Mouse (Mus musculus) kidney, embryonic 15.5 days (tissue): Measurements from ENCODE around the gene Khk. TPM values are rescaled to one million over a fixed set of nuclear protein-coding genes. Genes with fewer than 3 reads are reported as not detected.
A peak's percentile ranks its signal among the peaks of the same experiment; 100 is the strongest.

ENCODE experiments used
- ATAC-seq: fragments of 200-750 bp; cut with Nextera tagmentation; replicated peaks from 2 replicates; pipeline ENCODE4 v1.8.0; 2017; ENCODE audit warnings: moderate TSS enrichment; ENCODE audit not compliant: low FRiP score
- H3K27ac ChIP-seq: fragments of 300-500 bp; sonication (generic); 2 replicates; pipeline ENCODE4 v1.5.1; 2015; ENCODE audit warnings: mild to moderate bottlenecking, inconsistent platforms
- H3K27me3 ChIP-seq: fragments of 300-500 bp; sonication (generic); 2 replicates; pipeline ENCODE4 v1.6.1; 2015; ENCODE audit warnings: inconsistent platforms
- H3K36me3 ChIP-seq: fragments of 300-500 bp; sonication (generic); 2 replicates; pipeline ENCODE4 v1.6.1; 2015; ENCODE audit warnings: inconsistent platforms
- H3K4me1 ChIP-seq: fragments of 300-500 bp; sonication (generic); 2 replicates; pipeline ENCODE4 v1.6.1; 2015; ENCODE audit warnings: inconsistent platforms
- H3K4me2 ChIP-seq: fragments of 300-500 bp; sonication (generic); 2 replicates; pipeline ENCODE4 v1.6.1; 2015; ENCODE audit warnings: moderate library complexity, mild to moderate bottlenecking, inconsistent platforms
- H3K4me3 ChIP-seq: fragments of 300-500 bp; sonication (generic); replicated peaks from 2 replicates; pipeline ENCODE4 v1.5.1; 2015; ENCODE audit warnings: mild to moderate bottlenecking, inconsistent platforms
- H3K9ac ChIP-seq: fragments of 300-500 bp; sonication (generic); 2 replicates; pipeline ENCODE4 v1.6.1; 2015; ENCODE audit warnings: mild to moderate bottlenecking, inconsistent platforms
- H3K9me3 ChIP-seq: fragments of 300-500 bp; sonication (generic); replicated peaks from 2 replicates; pipeline ENCODE4 v1.6.1; 2016; ENCODE audit warnings: inconsistent platforms
- WGBS: fragments of 180-500 bp; shearing (Covaris S2); methylation state at CpG from one replicate; pipeline ENCODE4 v1.1.7; 2015; ENCODE audit warnings: mixed read lengths; 5-methylcytosine and 5-hydroxymethylcytosine counted together
- polyA plus RNA-seq: library from polyadenylated mRNA; unstranded; fragments of >200 nt; fragmentation: Nextera tagmentation; extraction: Ambion mirVana; gene quantifications from 2 replicates; pipeline ENCODE4 v1.2.1, GENCODE M21; 2015

Khk gene
- polyA plus RNA-seq, 1 experiment from 2014 or later, result 29.7 TPM

GRCm38 (mm10) chr5:30948620-30949019 lies 27.4 kb downstream of the Khk start:
- Histone ChIP-seq H3K27me3 (peaks cover 8% of the 10 kb centered on the region; the same call in 1 of the 2 replicates), H3K27ac (peak overlapping the region; percentile 88), H3K4me2 (0 out of 2 replicates have a peak overlapping the region, but pooled peaks have one; percentile 78), H3K4me3 (no peak overlapping the region), H3K9me3 (no peaks in the 10 kb centered on the region), H3K4me1 (peaks cover 34% of the 10 kb centered on the region), H3K9ac (no peak overlapping the region), H3K36me3 (peaks cover 22% of the 10 kb centered on the region)
- WGBS, result 71% methylated on average over 5 of the region's 5 CpGs
- ATAC-seq, result no peak

DNA sequence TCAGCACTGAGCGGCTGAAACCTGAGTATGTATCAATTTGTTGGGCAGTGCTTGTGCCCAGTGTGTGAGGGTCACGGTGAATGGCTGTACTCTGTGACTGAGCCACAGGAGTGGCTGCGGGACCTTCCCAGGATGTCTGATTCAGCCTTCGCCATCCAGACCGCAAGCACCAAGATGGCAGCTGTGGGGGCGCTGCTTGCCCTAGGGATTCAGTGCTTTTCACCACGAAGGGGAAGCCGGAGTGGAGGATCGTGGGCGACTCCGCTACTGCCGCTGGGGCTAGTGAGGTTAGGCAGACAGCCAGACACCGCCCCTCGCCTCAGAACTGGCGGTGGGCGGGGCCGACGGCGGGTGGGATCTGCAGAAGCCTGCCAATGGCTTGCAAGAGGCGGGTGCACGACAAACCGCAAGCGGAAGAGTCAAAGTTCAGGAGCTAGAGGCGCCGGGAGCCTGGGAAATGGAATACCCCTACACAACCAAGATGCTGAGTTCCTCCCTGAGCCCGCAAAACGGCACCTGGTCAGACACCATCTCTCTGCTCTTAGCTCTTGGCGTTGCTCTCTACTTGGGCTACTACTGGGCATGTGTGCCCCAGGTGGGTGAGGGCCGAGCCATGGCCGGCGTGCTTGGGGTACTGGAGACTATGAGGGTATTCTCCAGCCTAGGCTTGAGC lies 28.6 kb downstream of the Khk start:
- peaks cover 33% of the 10 kb centered on the region for H3K36me3 ChIP-seq
- H3K4me1 ChIP-seq, result peaks cover 33% of the 10 kb centered on the region
- under 1% methylated on average over 31 of the region's 31 CpGs for WGBS
- H3K9ac ChIP-seq, result peak overlapping the region; percentile 49
- H3K4me3 ChIP-seq, result peak overlapping the region; percentile 59
- H3K9me3 ChIP-seq, result no peaks in the 10 kb centered on the region
- peaks cover 4% of the 10 kb centered on the region; the same call in 1 of the 2 replicates for H3K27me3 ChIP-seq
- ATAC-seq, result peak; percentile 91
- peak overlapping the region; percentile 88 for H3K27ac ChIP-seq
- peak overlapping the region; percentile 78 for H3K4me2 ChIP-seq

DNA sequence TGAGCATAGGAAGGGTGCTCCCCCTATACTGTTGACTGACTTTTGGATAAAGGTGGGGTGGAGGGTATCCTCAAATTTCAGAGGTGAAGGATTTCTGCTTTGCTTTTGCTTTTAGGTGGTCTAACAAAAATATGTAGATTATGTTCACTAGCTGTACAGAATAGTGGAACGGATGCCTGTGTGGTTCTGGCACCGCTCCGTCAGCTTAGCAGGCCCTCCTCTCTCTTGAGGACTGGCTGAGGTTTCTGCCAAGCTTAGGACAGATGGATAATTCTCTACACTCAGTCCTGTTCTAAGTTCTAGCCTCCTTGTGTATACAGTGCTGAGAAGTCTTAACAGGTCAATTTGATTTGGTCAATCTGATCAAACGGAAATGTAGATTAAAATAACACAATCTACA lies 29.2 kb downstream of the Khk start:
- peak overlapping the region; percentile 59 for H3K4me3 ChIP-seq
- no peaks in the 10 kb centered on the region for H3K27me3 ChIP-seq
- peaks cover 40% of the 10 kb centered on the region for H3K36me3 ChIP-seq
- peak overlapping the region; percentile 78 for H3K4me2 ChIP-seq
- peak overlapping the region; percentile 49 for H3K9ac ChIP-seq
- peaks cover 27% of the 10 kb centered on the region for H3K4me1 ChIP-seq
- WGBS, result 69% methylated on average over 4 of the region's 4 CpGs
- peak overlapping the region; percentile 88 for H3K27ac ChIP-seq
- no peak for ATAC-seq
- no peaks in the 10 kb centered on the region for H3K9me3 ChIP-seq

GRCm38 (mm10) chr5:30950922-30951321 lies 29.7 kb downstream of the Khk start:
- peak overlapping the region; percentile 78; the same call in 1 of the 2 replicates for H3K4me2 ChIP-seq

GRCm38 (mm10) chr5:30951706-30952105 lies 30.5 kb downstream of the Khk start:
- Histone ChIP-seq H3K9me3 (no peaks in the 10 kb centered on the region), H3K27me3 (no peaks in the 10 kb centered on the region), H3K4me3 (no peak overlapping the region), H3K27ac (0 out of 2 replicates have a peak overlapping the region, but pooled peaks have one; percentile 20), H3K4me2 (no peak overlapping the region), H3K4me1 (peaks cover 23% of the 10 kb centered on the region), H3K9ac (no peak overlapping the region), H3K36me3 (peaks cover 47% of the 10 kb centered on the region)
- 89% methylated on average over 6 of the region's 6 CpGs for WGBS
- no peak for ATAC-seq

More at GRCm38 (mm10) chr5:30950922-30951321, 29.7 kb downstream of the Khk start:
- Histone ChIP-seq H3K4me1 (peaks cover 23% of the 10 kb centered on the region), H3K27me3 (no peaks in the 10 kb centered on the region), H3K27ac (no peak overlapping the region), H3K9me3 (no peaks in the 10 kb centered on the region), H3K4me3 (no peak overlapping the region), H3K9ac (no peak overlapping the region; the same call in 1 of the 2 replicates), H3K36me3 (peaks cover 45% of the 10 kb centered on the region)
- WGBS, result 92% methylated on average over 2 of the region's 2 CpGs
- no peak for ATAC-seq

DNA sequence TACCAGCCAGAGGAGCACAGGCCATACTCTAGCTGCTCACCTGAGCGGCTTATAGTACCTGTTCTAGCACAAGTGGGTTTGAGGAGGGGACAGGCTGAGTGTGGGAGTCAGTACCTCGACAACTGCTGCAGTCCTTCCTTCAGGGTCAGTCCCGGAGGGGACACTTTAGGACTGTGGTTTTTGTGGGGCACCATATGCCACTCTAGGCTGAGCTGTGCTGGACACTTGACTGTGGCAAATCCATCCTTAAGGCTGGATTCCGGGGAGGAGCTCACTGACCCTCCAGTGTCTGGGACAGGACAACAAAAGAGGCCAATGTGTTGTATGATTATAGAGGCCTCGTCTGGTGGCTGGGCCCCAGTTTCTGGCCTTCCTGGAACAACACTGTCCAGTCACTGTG lies 31.3 kb downstream of the Khk start:
- 93% methylated on average over 5 of the region's 5 CpGs for WGBS
- Histone ChIP-seq H3K4me2 (no peak overlapping the region), H3K36me3 (peaks cover 52% of the 10 kb centered on the region), H3K4me3 (no peak overlapping the region), H3K9me3 (no peaks in the 10 kb centered on the region), H3K4me1 (peaks cover 25% of the 10 kb centered on the region), H3K27me3 (no peaks in the 10 kb centered on the region), H3K9ac (no peak overlapping the region), H3K27ac (no peak overlapping the region)
- ATAC-seq, result no peak

DNA sequence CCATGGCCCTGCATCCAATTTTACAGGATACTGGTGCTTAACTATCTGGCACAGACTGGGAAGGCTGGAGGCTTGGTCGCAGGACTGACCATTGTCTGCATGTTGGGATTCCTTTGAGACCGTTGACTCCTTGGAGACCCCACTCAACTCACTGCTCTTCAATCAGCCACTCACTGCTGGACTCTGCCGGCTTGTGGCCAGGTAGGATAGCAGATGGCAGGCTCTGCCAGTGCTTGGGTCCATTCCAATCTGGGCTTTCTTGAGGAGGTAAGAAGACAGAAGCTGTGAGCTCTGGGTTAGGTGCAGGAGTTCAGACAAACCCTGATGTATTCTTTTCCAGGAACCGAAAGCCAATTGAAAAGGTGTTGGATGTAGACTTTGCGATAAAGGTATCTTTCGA lies 32.8 kb downstream of the Khk start:
- Histone ChIP-seq H3K9ac (no peak overlapping the region), H3K9me3 (no peaks in the 10 kb centered on the region), H3K4me2 (no peak overlapping the region), H3K4me3 (no peak overlapping the region), H3K27ac (no peak overlapping the region), H3K36me3 (peaks cover 66% of the 10 kb centered on the region), H3K4me1 (peaks cover 34% of the 10 kb centered on the region), H3K27me3 (no peaks in the 10 kb centered on the region)
- 96% methylated on average over 6 of the region's 6 CpGs for WGBS
- no peak for ATAC-seq

DNA sequence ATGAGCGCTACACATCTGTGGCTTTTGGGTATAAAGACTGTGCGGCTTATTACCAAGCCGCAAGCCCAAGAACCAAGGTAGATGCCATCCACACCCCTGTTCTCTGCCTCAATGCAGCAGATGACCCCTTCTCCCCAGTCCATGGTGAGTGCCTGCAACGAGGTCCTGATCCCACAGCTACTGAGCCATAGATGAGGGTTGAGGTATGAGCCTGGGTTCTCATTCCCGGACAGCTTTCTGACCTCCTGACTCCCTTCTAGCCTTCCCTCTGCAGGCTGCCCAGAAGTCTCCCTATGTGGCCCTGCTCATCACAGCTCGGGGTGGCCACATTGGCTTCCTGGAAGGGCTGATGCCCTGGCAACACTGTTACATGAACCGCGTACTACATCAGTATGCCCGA lies 33.3 kb downstream of the Khk start:
- no peak for ATAC-seq
- Histone ChIP-seq H3K4me1 (peaks cover 32% of the 10 kb centered on the region), H3K9ac (no peak overlapping the region), H3K27ac (no peak overlapping the region), H3K27me3 (no peaks in the 10 kb centered on the region), H3K4me2 (no peak overlapping the region), H3K9me3 (no peaks in the 10 kb centered on the region), H3K4me3 (no peak overlapping the region), H3K36me3 (peaks cover 66% of the 10 kb centered on the region)
- 98% methylated on average over 9 of the region's 9 CpGs for WGBS

GRCm38 (mm10) chr5:30955751-30956150 lies 34.5 kb downstream of the Khk start:
- H3K36me3 ChIP-seq, result peaks cover 66% of the 10 kb centered on the region
- WGBS, result 93% methylated on average over 6 of the region's 6 CpGs
- no peaks in the 10 kb centered on the region for H3K9me3 ChIP-seq
- H3K27me3 ChIP-seq, result no peaks in the 10 kb centered on the region
- ATAC-seq, result no peak
- H3K4me2 ChIP-seq, result no peak overlapping the region
- H3K4me3 ChIP-seq, result no peak overlapping the region
- peaks cover 27% of the 10 kb centered on the region for H3K4me1 ChIP-seq
- no peak overlapping the region for H3K9ac ChIP-seq
- no peak overlapping the region for H3K27ac ChIP-seq

GRCm38 (mm10) chr5:30957891-30958290 lies 36.7 kb downstream of the Khk start:
- Histone ChIP-seq H3K4me1 (peaks cover 28% of the 10 kb centered on the region), H3K4me3 (no peak overlapping the region)

DNA sequence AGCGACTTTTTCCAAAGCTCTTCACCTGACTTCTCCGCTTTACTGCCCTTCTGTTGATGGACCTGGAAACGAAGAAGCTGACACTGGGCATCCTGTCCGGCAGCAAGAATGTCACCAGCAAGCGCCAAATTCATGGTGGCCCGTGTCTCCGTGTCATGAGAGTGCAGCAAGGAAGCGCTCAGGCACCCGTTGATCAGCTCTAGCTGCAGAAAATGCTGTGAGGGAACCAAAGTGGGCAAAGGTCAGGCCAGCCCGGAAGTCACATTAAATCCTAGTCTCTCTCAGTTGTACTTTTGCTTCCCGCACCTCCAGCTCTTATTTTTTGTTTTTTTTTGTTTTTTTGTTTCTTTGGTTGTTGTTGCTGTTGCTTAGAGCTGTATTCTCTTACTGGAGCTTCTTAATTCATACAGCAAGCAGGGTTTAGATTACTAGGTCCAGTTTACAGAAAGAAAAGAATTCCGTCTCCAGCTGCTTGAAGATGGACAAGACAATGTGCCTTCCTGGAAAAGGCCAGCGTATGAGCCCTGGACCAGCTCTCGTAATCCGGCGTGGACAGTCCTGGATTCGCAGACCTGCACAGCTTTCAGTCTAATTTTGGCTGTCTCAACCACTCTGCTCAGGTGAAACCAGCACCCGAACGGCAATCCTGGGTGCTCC lies 38.1 kb downstream of the Khk start:
- ATAC-seq, result no peak
- peak overlapping the region; percentile 89 for H3K27ac ChIP-seq
- peaks cover 37% of the 10 kb centered on the region for H3K36me3 ChIP-seq
- peak overlapping the region; percentile 80 for H3K4me2 ChIP-seq
- H3K4me1 ChIP-seq, result peaks cover 28% of the 10 kb centered on the region
- no peaks in the 10 kb centered on the region for H3K9me3 ChIP-seq
- no peaks in the 10 kb centered on the region for H3K27me3 ChIP-seq
- H3K9ac ChIP-seq, result peak overlapping the region; percentile 82
- 20% methylated on average over 19 of the region's 19 CpGs for WGBS
- H3K4me3 ChIP-seq, result peak overlapping the region; percentile 61

More at GRCm38 (mm10) chr5:30957891-30958290, 36.7 kb downstream of the Khk start:
- H3K9ac ChIP-seq, result 0 out of 2 replicates have a peak overlapping the region, but pooled peaks have one; percentile 82
- no peaks in the 10 kb centered on the region for H3K9me3 ChIP-seq
- H3K27me3 ChIP-seq, result no peaks in the 10 kb centered on the region
- no peak for ATAC-seq
- 90% methylated on average over 6 of the region's 6 CpGs for WGBS
- peak overlapping the region; percentile 25 for H3K4me2 ChIP-seq
- peaks cover 52% of the 10 kb centered on the region for H3K36me3 ChIP-seq
- no peak overlapping the region for H3K27ac ChIP-seq

- H3K4me3 ChIP-seq, result peak within 1 kb of the TSS; percentile 61
- peak within 1 kb of the TSS; percentile 82 for H3K9ac ChIP-seq
- peak within 1 kb of the TSS; percentile 89 for H3K27ac ChIP-seq
- H3K4me1 ChIP-seq, result peaks cover 28% of the 10 kb centered on the region
- H3K27me3 ChIP-seq, result no peaks in the 10 kb centered on the region
- H3K4me2 ChIP-seq, result peak within 1 kb of the TSS; percentile 80
- WGBS, result under 1% methylated on average over 56 of the region's 56 CpGs
- ATAC-seq, result peak; percentile 95
- no peaks in the 10 kb centered on the region for H3K9me3 ChIP-seq
- H3K36me3 ChIP-seq, result peaks cover 30% of the 10 kb centered on the region
Observed at GRCm38 (mm10) chr5:30959966-30960501, 38.8 kb downstream of the Khk start, which contains the start of gene Preb. Preb (minus strand) TSS chr5:30960361.
